Mouse (Mus musculus) stomach, postnatal 0 days (tissue): ENCODE measurements around the gene Emc9.

Experiments used
- CTCF ChIP-seq: IDR thresholded peaks from 2 replicates; pipeline ENCODE4 v1.5.1; 2016; ENCODE audit warnings: antibody characterized with exemption, low read depth, mild to moderate bottlenecking, moderate library complexity
- EP300 ChIP-seq: optimal IDR thresholded peaks from 2 replicates; pipeline ENCODE3; 2016; ENCODE audit warnings: antibody characterized with exemption

DNA sequence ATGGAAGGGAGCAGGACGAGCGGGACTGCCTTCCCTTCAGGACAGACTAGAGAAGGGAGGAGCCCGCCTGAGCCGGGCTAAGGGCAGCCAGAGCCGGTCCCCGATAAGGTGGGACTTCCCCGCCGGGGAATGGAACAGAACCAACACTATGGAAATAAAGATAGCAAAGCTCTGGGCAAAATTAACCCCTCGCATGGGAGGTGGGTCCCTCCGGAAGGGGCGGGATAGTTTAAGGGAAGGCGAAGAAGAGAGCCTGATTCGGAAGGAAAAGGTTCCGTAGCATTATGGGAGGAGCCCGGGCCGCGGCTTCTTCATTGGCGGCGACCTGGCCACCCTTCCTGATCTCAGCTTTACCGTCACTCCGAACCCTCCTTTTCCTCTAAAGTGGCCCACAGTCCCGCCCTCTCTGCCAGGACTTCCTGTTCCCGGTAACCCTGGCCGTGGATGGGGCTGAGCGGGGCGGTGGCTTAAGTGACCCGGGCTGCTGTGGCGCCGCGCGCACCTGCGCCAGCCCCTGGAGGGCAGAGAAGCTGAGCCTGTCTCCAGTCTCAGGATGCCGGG, 6.3 kb upstream of the Emc9 start, which contains the start of gene Rnf31:
- TF ChIP-seq EP300 = no peak
- TF ChIP-seq CTCF = no peak; the same call in 1 of the 2 replicates
